Mouse (Mus musculus) heart, embryonic 11.5 days (tissue): Measurements from ENCODE around the gene Kcnj4. TPM values are rescaled to one million over a fixed set of nuclear protein-coding genes. Genes with fewer than 3 reads are reported as not detected.

Source experiments
- ATAC-seq: fragments of 200-750 bp; cut with Nextera tagmentation; replicated peaks from 2 replicates; pipeline ENCODE4 v1.8.0; 2017; ENCODE audit warnings: moderate library complexity; ENCODE audit not compliant: insufficient number of reproducible peaks, low FRiP score, low TSS enrichment
- H3K27ac ChIP-seq: fragments of 300-500 bp; sonication (generic); 2 replicates; pipeline ENCODE4 v1.5.1; 2014; ENCODE audit warnings: mild to moderate bottlenecking, low read depth, low read length
- H3K27me3 ChIP-seq: fragments of 300-500 bp; sonication (generic); 2 replicates; pipeline ENCODE4 v1.6.1; 2014; ENCODE audit warnings: mild to moderate bottlenecking, low read length, mixed read lengths; ENCODE audit not compliant: control insufficient read depth, insufficient read depth
- H3K36me3 ChIP-seq: fragments of 300-500 bp; sonication (generic); 2 replicates; pipeline ENCODE4 v1.6.1; 2014; ENCODE audit warnings: mild to moderate bottlenecking, low read length, moderate library complexity, mixed read lengths; ENCODE audit not compliant: control insufficient read depth, insufficient read depth
- H3K4me1 ChIP-seq: fragments of 300-500 bp; sonication (generic); 2 replicates; pipeline ENCODE4 v1.6.1; 2014; ENCODE audit warnings: low read length; ENCODE audit not compliant: control insufficient read depth, insufficient read depth
- H3K4me2 ChIP-seq: fragments of 300-500 bp; sonication (generic); 2 replicates; pipeline ENCODE4 v1.6.1; 2014; ENCODE audit warnings: mild to moderate bottlenecking, moderate library complexity
- H3K4me3 ChIP-seq: fragments of 300-500 bp; sonication (generic); 2 replicates; pipeline ENCODE4 v1.5.1; 2014; ENCODE audit warnings: low read depth, low read length
- H3K9ac ChIP-seq: fragments of 300-500 bp; sonication (generic); 2 replicates; pipeline ENCODE4 v1.6.1; 2014; ENCODE audit warnings: mild to moderate bottlenecking, low read depth, low read length, moderate library complexity
- H3K9me3 ChIP-seq: fragments of 300-500 bp; sonication (generic); replicated peaks from 2 replicates; pipeline ENCODE4 v1.6.1; 2016; ENCODE audit warnings: low read length; ENCODE audit not compliant: control insufficient read depth
- WGBS: fragments of 180-500 bp; shearing (Covaris S2); extraction: QIAGEN DNeasy Blood & Tissue Kit; methylation state at CpG from one replicate; pipeline ENCODE4 v1.1.7; 2014; ENCODE audit not compliant: insufficient replicate concordance; 5-methylcytosine and 5-hydroxymethylcytosine counted together
- polyA plus RNA-seq: library from polyadenylated mRNA; unstranded; fragments of >200 nt; fragmentation: Nextera tagmentation; extraction: Ambion mirVana; gene quantifications from 2 replicates; pipeline ENCODE4 v1.2.1, GENCODE M21; 2014

Gene Kcnj4
- polyA plus RNA-seq, 1 experiment from 2014 or later: not detected

GRCm38 (mm10) chr15:79505616-79506283 lies 709 bp upstream of the Kcnj4 start:
- H3K4me1 ChIP-seq: peaks cover 23% of the 10 kb centered on the region
- H3K4me3 ChIP-seq: peak overlapping the region; percentile 56
- no peak overlapping the region for H3K27ac ChIP-seq
- no peaks in the 10 kb centered on the region for H3K9me3 ChIP-seq
- under 1% methylated on average over 53 of the region's 71 CpGs for WGBS
- H3K9ac ChIP-seq: peak overlapping the region; percentile 70
- no peaks in the 10 kb centered on the region for H3K36me3 ChIP-seq
- peaks cover 88% of the 10 kb centered on the region for H3K27me3 ChIP-seq
- peak overlapping the region; percentile 99 for H3K4me2 ChIP-seq
- ATAC-seq: 0 out of 2 replicates have a peak, but pooled peaks have one; percentile 27

GRCm38 (mm10) chr15:79503438-79503837 lies 1.6 kb downstream of the Kcnj4 start:
- H3K36me3 ChIP-seq: no peaks in the 10 kb centered on the region
- no peaks in the 10 kb centered on the region for H3K9me3 ChIP-seq
- no peak overlapping the region for H3K4me2 ChIP-seq
- H3K27ac ChIP-seq: no peak overlapping the region
- no peak overlapping the region for H3K4me3 ChIP-seq
- no peak overlapping the region for H3K9ac ChIP-seq
- H3K4me1 ChIP-seq: peaks cover 31% of the 10 kb centered on the region
- H3K27me3 ChIP-seq: peaks cover 92% of the 10 kb centered on the region
- no peak for ATAC-seq
- WGBS: 75% methylated on average over 5 of the region's 5 CpGs

- 11% methylated on average over 18 of the region's 18 CpGs for WGBS
- Histone ChIP-seq H3K4me1 (peaks cover 31% of the 10 kb centered on the region), H3K36me3 (no peaks in the 10 kb centered on the region), H3K9me3 (no peaks in the 10 kb centered on the region), H3K27me3 (peaks cover 91% of the 10 kb centered on the region), H3K9ac (no peak overlapping the region), H3K4me2 (no peak overlapping the region), H3K27ac (no peak overlapping the region), H3K4me3 (peak overlapping the region; percentile 4; the same call in 1 of the 2 replicates)
- no peak for ATAC-seq
Measured at GRCm38 (mm10) chr15:79502891-79503341, 2.1 kb downstream of the Kcnj4 start.

GRCm38 (mm10) chr15:79500110-79500509 lies 4.9 kb downstream of the Kcnj4 start:
- Histone ChIP-seq H3K27ac (no peak overlapping the region), H3K4me1 (peaks cover 27% of the 10 kb centered on the region), H3K36me3 (no peaks in the 10 kb centered on the region), H3K27me3 (peaks cover 68% of the 10 kb centered on the region), H3K9ac (0 out of 2 replicates have a peak overlapping the region, but pooled peaks have one; percentile 28), H3K4me2 (no peak overlapping the region), H3K4me3 (no peak overlapping the region), H3K9me3 (no peaks in the 10 kb centered on the region)
- 51% methylated on average over 17 of the region's 17 CpGs for WGBS
- ATAC-seq: no peak

- Histone ChIP-seq H3K4me3 (no peak overlapping the region), H3K4me2 (peak overlapping the region; percentile 31), H3K9ac (no peak overlapping the region), H3K27ac (no peak overlapping the region), H3K27me3 (peaks cover 48% of the 10 kb centered on the region), H3K4me1 (no peaks in the 10 kb centered on the region), H3K9me3 (no peaks in the 10 kb centered on the region), H3K36me3 (no peaks in the 10 kb centered on the region)
- no peak for ATAC-seq
- 31% methylated on average over 18 of the region's 18 CpGs for WGBS
Measured at GRCm38 (mm10) chr15:79493527-79493926, 11.5 kb downstream of the Kcnj4 start.

- no peak overlapping the region for H3K4me2 ChIP-seq
- H3K27me3 ChIP-seq: peaks cover 36% of the 10 kb centered on the region
- no peaks in the 10 kb centered on the region for H3K36me3 ChIP-seq
- H3K9me3 ChIP-seq: no peaks in the 10 kb centered on the region
- no peak overlapping the region for H3K27ac ChIP-seq
- H3K9ac ChIP-seq: no peak overlapping the region
- 68% methylated on average over 11 of the region's 11 CpGs for WGBS
- no peaks in the 10 kb centered on the region for H3K4me1 ChIP-seq
- no peak overlapping the region for H3K4me3 ChIP-seq
- ATAC-seq: no peak
Measured at GRCm38 (mm10) chr15:79489463-79489862, 15.6 kb downstream of the Kcnj4 start.

GRCm38 (mm10) chr15:79481181-79481688 lies 23.8 kb downstream of the Kcnj4 start:
- no peak overlapping the region for H3K4me3 ChIP-seq
- 13% methylated on average over 15 of the region's 15 CpGs for WGBS
- no peak overlapping the region for H3K4me2 ChIP-seq
- no peak for ATAC-seq
- H3K4me1 ChIP-seq: peaks cover 14% of the 10 kb centered on the region
- H3K9me3 ChIP-seq: no peaks in the 10 kb centered on the region
- H3K36me3 ChIP-seq: no peaks in the 10 kb centered on the region
- no peak overlapping the region for H3K9ac ChIP-seq
- no peak overlapping the region for H3K27ac ChIP-seq
- peaks cover 27% of the 10 kb centered on the region for H3K27me3 ChIP-seq

- Histone ChIP-seq H3K4me2 (peak overlapping the region; percentile 8; the same call in 1 of the 2 replicates), H3K27ac (peak overlapping the region; percentile 62), H3K4me1 (peaks cover 14% of the 10 kb centered on the region), H3K4me3 (no peak overlapping the region), H3K27me3 (peaks cover 21% of the 10 kb centered on the region), H3K36me3 (no peaks in the 10 kb centered on the region), H3K9ac (no peak overlapping the region), H3K9me3 (no peaks in the 10 kb centered on the region)
- ATAC-seq: no peak
- 26% methylated on average over 6 of the region's 6 CpGs for WGBS
Measured at GRCm38 (mm10) chr15:79477227-79477626, 27.8 kb downstream of the Kcnj4 start.
